Mouse (Mus musculus) bone marrow, adult 2 months (tissue): Measurements from ENCODE around the gene Fxyd5. TPM values are rescaled to one million over a fixed set of nuclear protein-coding genes. Genes with fewer than 3 reads are reported as not detected.

Experiments used
- H3K27ac ChIP-seq: fragments of 200-500 bp; 2 replicates; pipeline ENCODE4 v1.5.1; 2012; ENCODE audit warnings: low read depth, mild to moderate bottlenecking, control low read depth, inconsistent platforms, low read length; ENCODE audit not compliant: control insufficient read depth, poor library complexity, insufficient read depth
- H3K4me1 ChIP-seq: fragments of 200-500 bp; 2 replicates; pipeline ENCODE4 v1.6.1; 2011; ENCODE audit warnings: low read length; ENCODE audit not compliant: control insufficient read depth, insufficient read depth
- H3K4me3 ChIP-seq: fragments of 200-500 bp; replicated peaks from 2 replicates; pipeline ENCODE3; 2011; ENCODE audit warnings: mild to moderate bottlenecking, low read depth, low read length, control low read depth; ENCODE audit not compliant: control insufficient read depth
- CTCF ChIP-seq: fragments of 200-500 bp; IDR thresholded peaks from 2 replicates; pipeline ENCODE4 v1.5.1; 2011; ENCODE audit warnings: low read length, control low read depth; ENCODE audit not compliant: control insufficient read depth, insufficient read depth
- POLR2A ChIP-seq: fragments of 200-500 bp; IDR thresholded peaks from 2 replicates; pipeline ENCODE4 v1.6.1; 2011; ENCODE audit warnings: low read depth, mild to moderate bottlenecking, control low read depth, low read length, borderline replicate concordance; ENCODE audit not compliant: control insufficient read depth
- WGBS: fragments of 180-500 bp; shearing (Covaris S2); methylation state at CpG from one replicate; pipeline ENCODE4 v1.1.7; 2018; 5-methylcytosine and 5-hydroxymethylcytosine counted together
- polyA plus RNA-seq: library from polyadenylated mRNA; stranded (reverse); fragments of >200 nt; gene quantifications from 2 replicates; pipeline ENCODE4 v1.2.4, GENCODE M21; 2011; ENCODE audit warnings: low replicate concordance; ENCODE audit not compliant: missing spikeins, insufficient read depth, insufficient read length

Gene Fxyd5
- polyA plus RNA-seq, 1 experiment = 239 TPM

GRCm38 (mm10) chr7:31000505-31001020 is 41.7 kb downstream of the Fxyd5 start:
- peak overlapping the region; percentile 53 for H3K27ac ChIP-seq
- H3K4me3 ChIP-seq = peak overlapping the region; percentile 25
- 1% methylated on average over 7 of the region's 7 CpGs for WGBS
- H3K4me1 ChIP-seq = peaks cover 13% of the 10 kb centered on the region
- TF ChIP-seq CTCF (no peak), POLR2A (peak; percentile 8; the same call in 1 of the 2 replicates)

GRCm38 (mm10) chr7:30996491-30996890 is 45.8 kb downstream of the Fxyd5 start:
- WGBS = 87% methylated on average over 2 of the region's 2 CpGs
- peak; percentile 17; the same call in 1 of the 2 replicates for TF ChIP-seq CTCF
- no peak for TF ChIP-seq POLR2A

GRCm38 (mm10) chr7:30993986-30994385 is 48.3 kb downstream of the Fxyd5 start:
- WGBS = 88% methylated on average over 5 of the region's 5 CpGs
- Histone ChIP-seq H3K4me1 (no peaks in the 10 kb centered on the region), H3K4me3 (no peak overlapping the region), H3K27ac (no peak overlapping the region)
- TF ChIP-seq POLR2A (no peak), CTCF (no peak)

More at GRCm38 (mm10) chr7:30996491-30996890, 45.8 kb downstream of the Fxyd5 start:
- no peak overlapping the region for H3K27ac ChIP-seq
- H3K4me1 ChIP-seq = peaks cover 7% of the 10 kb centered on the region; the same call in 1 of the 2 replicates
- no peak overlapping the region for H3K4me3 ChIP-seq

GRCm38 (mm10) chr7:30992148-30992547 is 50.1 kb downstream of the Fxyd5 start:
- no peaks in the 10 kb centered on the region for H3K4me1 ChIP-seq
- 47% methylated on average over 5 of the region's 5 CpGs for WGBS
- TF ChIP-seq POLR2A (no peak), CTCF (no peak)
- H3K27ac ChIP-seq = no peak overlapping the region
- no peak overlapping the region for H3K4me3 ChIP-seq

GRCm38 (mm10) chr7:30988519-30989162 is 53.6 kb downstream of the Fxyd5 start:
- Histone ChIP-seq H3K4me1 (no peaks in the 10 kb centered on the region), H3K4me3 (no peak overlapping the region), H3K27ac (no peak overlapping the region)
- WGBS = 72% methylated on average over 4 of the region's 4 CpGs
- TF ChIP-seq CTCF (no peak), POLR2A (no peak)

GRCm38 (mm10) chr7:30985357-30985756 is 56.9 kb downstream of the Fxyd5 start:
- TF ChIP-seq CTCF = no peak
- no peak for TF ChIP-seq POLR2A
- WGBS = 87% methylated on average over 9 of the region's 9 CpGs

More at GRCm38 (mm10) chr7:30985357-30985756, 56.9 kb downstream of the Fxyd5 start:
- no peak overlapping the region for H3K27ac ChIP-seq
- H3K4me3 ChIP-seq = no peak overlapping the region
- H3K4me1 ChIP-seq = no peaks in the 10 kb centered on the region

Other genes starting within 250 kb of the Fxyd5 start
- gene Ffar2, start 218.7 kb downstream of the Fxyd5 start, polyA plus RNA-seq = 3.6 and 18.3 TPM in 2 replicates
- gene Ffar3, start 186.3 kb downstream of the Fxyd5 start, polyA plus RNA-seq = not detected in 2 replicates
- gene Ffar1, start 180.9 kb downstream of the Fxyd5 start, polyA plus RNA-seq = 2.1 and 4.9 TPM in 2 replicates
- 24.0 and 59.4 TPM in 2 replicates for gene Cd22, start 162.1 kb downstream of the Fxyd5 start, polyA plus RNA-seq
- 1.1 and 7.2 TPM in 2 replicates for gene Mag, start 127.6 kb downstream of the Fxyd5 start, polyA plus RNA-seq
- not detected in 2 replicates for gene Hamp2, start 117.8 kb downstream of the Fxyd5 start, polyA plus RNA-seq
- gene Hamp, start 98.4 kb downstream of the Fxyd5 start, polyA plus RNA-seq = 9.2 and 42.2 TPM in 2 replicates
- 88.9 and 89.6 TPM in 2 replicates for gene Usf2, start 85.7 kb downstream of the Fxyd5 start, polyA plus RNA-seq
- gene Lsr, start 69.0 kb downstream of the Fxyd5 start, polyA plus RNA-seq = 0.81 and 4.2 TPM in 2 replicates
- 0.75 TPM in 1 of 2 replicates, not detected in the other for gene Fam187b, start 68.7 kb downstream of the Fxyd5 start, polyA plus RNA-seq
- gene Fxyd7, start 9.0 kb upstream of the Fxyd5 start, polyA plus RNA-seq = not detected in 2 replicates
- gene Fxyd1, start 14.7 kb upstream of the Fxyd5 start, polyA plus RNA-seq = 7.8 and 16.2 TPM in 2 replicates
- 0.23 and 2.3 TPM in 2 replicates for gene Lgi4, start 16.9 kb upstream of the Fxyd5 start, polyA plus RNA-seq
- not detected in 2 replicates for gene Fxyd3, start 34.2 kb upstream of the Fxyd5 start, polyA plus RNA-seq
- gene Hpn, start 72.8 kb upstream of the Fxyd5 start, polyA plus RNA-seq = 38.2 and 59.6 TPM in 2 replicates
- gene Scn1b, start 84.5 kb upstream of the Fxyd5 start, polyA plus RNA-seq = 4.3 and 6.2 TPM in 2 replicates
- 73.7 and 144 TPM in 2 replicates for gene Gramd1a, start 113.4 kb upstream of the Fxyd5 start, polyA plus RNA-seq
- not detected in 2 replicates for gene Scgb2b2, start 248.0 kb upstream of the Fxyd5 start, polyA plus RNA-seq
- not detected in 2 replicates for gene Scgb1b2, start 249.3 kb upstream of the Fxyd5 start, polyA plus RNA-seq